Mouse (Mus musculus) liver, adult 2 months (tissue): Measurements from ENCODE around the gene Rpl18. TPM values are rescaled to one million over a fixed set of nuclear protein-coding genes. Genes with fewer than 3 reads are reported as not detected.
A peak's percentile ranks its signal among the peaks of the same experiment; 100 is the strongest.

ENCODE experiments used
- DNase-seq: peaks from one replicate; pipeline ENCODE4 v3.0.0-alpha.2; 2011; ENCODE audit warnings: low read depth, low spot score; ENCODE audit errors: extremely low read depth
- H3K27ac ChIP-seq: fragments of 200-500 bp; replicated peaks from 2 replicates; pipeline ENCODE4 v1.5.1; 2012; ENCODE audit warnings: low read depth, mild to moderate bottlenecking, control low read depth, inconsistent platforms, low read length; ENCODE audit not compliant: insufficient read depth
- H3K27me3 ChIP-seq: fragments of 200-500 bp; 2 replicates; pipeline ENCODE4 v1.6.1; 2012; ENCODE audit warnings: mild to moderate bottlenecking, moderate library complexity, low read length, inconsistent platforms; ENCODE audit not compliant: control insufficient read depth, insufficient read depth
- H3K36me3 ChIP-seq: fragments of 200-500 bp; 2 replicates; pipeline ENCODE4 v1.6.1; 2012; ENCODE audit warnings: low read length, inconsistent platforms; ENCODE audit not compliant: control insufficient read depth, insufficient read depth
- H3K4me1 ChIP-seq: fragments of 200-500 bp; 2 replicates; pipeline ENCODE4 v1.6.1; 2011; ENCODE audit warnings: low read length; ENCODE audit not compliant: control insufficient read depth, insufficient read depth
- H3K4me3 ChIP-seq: fragments of 200-500 bp; 2 replicates; pipeline ENCODE4 v1.5.1; 2011; ENCODE audit warnings: low read depth, mild to moderate bottlenecking, control low read depth, low read length, moderate library complexity; ENCODE audit not compliant: insufficient read depth
- H3K79me2 ChIP-seq: fragments of 200-500 bp; 2 replicates; pipeline ENCODE4 v1.6.1; 2012; ENCODE audit warnings: inconsistent platforms, mild to moderate bottlenecking, low read length, moderate library complexity; ENCODE audit not compliant: control insufficient read depth, insufficient read depth
- H3K9ac ChIP-seq: fragments of 200-500 bp; 2 replicates; pipeline ENCODE4 v1.6.1; 2012; ENCODE audit warnings: low read depth, mild to moderate bottlenecking, control low read depth, inconsistent platforms, low read length
- CTCF ChIP-seq: fragments of 200-500 bp; IDR thresholded peaks from 2 replicates; pipeline ENCODE4 v1.5.1; 2011; ENCODE audit warnings: low read depth, low read length, control low read depth
- POLR2A ChIP-seq: fragments of 200-500 bp; IDR thresholded peaks from 2 replicates; pipeline ENCODE4 v1.6.1; 2011; ENCODE audit warnings: low read length, control low read depth; ENCODE audit not compliant: insufficient read depth; ENCODE audit errors: extremely low read depth
- WGBS: fragments of 180-500 bp; shearing (Covaris S2); methylation state at CpG from one replicate; pipeline ENCODE4 v1.1.7; 2018; 5-methylcytosine and 5-hydroxymethylcytosine counted together
- polyA plus RNA-seq: library from polyadenylated mRNA; depleted of rRNA; stranded (reverse); fragments of >200 nt; gene quantifications from 2 replicates; pipeline ENCODE4 v1.2.3, GENCODE M21; 2012
- total RNA-seq: library from RNA; depleted of rRNA; stranded (reverse); fragments of >200 nt; gene quantifications from 2 replicates; pipeline ENCODE4 v1.2.3, GENCODE M21; 2014

Gene Rpl18
- total and polyA plus RNA-seq, 2 experiments, result 366 to 436 TPM

DNA sequence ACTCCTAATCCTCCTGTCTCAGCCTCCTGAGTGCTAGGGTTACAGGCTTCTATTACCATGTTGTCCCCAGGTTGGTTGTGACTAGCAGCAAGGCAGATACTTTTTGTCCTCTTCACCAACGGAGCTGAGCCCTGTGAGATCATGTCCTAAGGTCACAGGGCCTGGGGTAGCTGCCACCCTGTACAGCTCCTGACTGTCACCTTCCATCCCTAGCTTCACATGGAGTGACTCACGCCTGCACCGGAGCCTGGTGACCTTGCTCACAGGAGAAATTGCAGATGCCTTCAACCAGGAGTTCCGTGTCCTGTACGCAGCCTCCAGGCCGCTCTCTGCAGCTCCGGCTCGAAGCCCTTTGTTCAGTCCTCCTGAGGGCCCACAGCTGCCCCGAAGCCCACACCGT, 11.2 kb downstream of the Rpl18 start:
- H3K9ac ChIP-seq, result no peak overlapping the region
- WGBS, result 89% methylated on average over 10 of the region's 10 CpGs
- no peaks in the 10 kb centered on the region for H3K36me3 ChIP-seq
- H3K27me3 ChIP-seq, result no peaks in the 10 kb centered on the region
- no peak for DNase-seq
- no peak for TF ChIP-seq CTCF
- TF ChIP-seq POLR2A, result no peak
- no peaks in the 10 kb centered on the region for H3K4me1 ChIP-seq
- no peak overlapping the region for H3K27ac ChIP-seq
- H3K4me3 ChIP-seq, result no peak overlapping the region
- H3K79me2 ChIP-seq, result no peaks in the 10 kb centered on the region

DNA sequence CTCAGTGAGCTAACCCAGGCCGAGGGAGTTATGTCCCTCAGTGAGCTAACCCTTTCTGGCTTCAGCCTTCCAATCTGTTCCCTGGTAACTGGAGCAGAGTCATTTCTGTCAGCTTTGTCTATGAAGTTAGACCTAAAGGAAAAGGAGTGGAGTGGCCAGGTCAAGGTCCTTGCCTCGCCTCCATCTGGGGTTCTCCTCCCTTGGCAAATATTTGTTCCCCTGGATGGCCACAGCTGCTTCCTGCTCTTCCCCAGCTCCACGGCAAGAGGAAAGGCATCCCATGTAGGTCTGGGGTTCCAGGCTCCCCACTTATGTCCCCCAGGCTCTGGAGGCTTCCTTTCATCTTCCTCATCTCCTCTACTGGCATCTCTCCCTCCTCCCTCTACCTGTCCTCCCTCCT, 12.4 kb downstream of the Rpl18 start:
- TF ChIP-seq POLR2A (no peak), CTCF (no peak)
- H3K27me3 ChIP-seq, result no peaks in the 10 kb centered on the region
- DNase-seq, result no peak
- no peaks in the 10 kb centered on the region for H3K79me2 ChIP-seq
- H3K4me1 ChIP-seq, result no peaks in the 10 kb centered on the region
- no peak overlapping the region for H3K4me3 ChIP-seq
- WGBS, result 25% methylated on average over 3 of the region's 3 CpGs
- no peak overlapping the region for H3K9ac ChIP-seq
- no peaks in the 10 kb centered on the region for H3K36me3 ChIP-seq
- H3K27ac ChIP-seq, result no peak overlapping the region

DNA sequence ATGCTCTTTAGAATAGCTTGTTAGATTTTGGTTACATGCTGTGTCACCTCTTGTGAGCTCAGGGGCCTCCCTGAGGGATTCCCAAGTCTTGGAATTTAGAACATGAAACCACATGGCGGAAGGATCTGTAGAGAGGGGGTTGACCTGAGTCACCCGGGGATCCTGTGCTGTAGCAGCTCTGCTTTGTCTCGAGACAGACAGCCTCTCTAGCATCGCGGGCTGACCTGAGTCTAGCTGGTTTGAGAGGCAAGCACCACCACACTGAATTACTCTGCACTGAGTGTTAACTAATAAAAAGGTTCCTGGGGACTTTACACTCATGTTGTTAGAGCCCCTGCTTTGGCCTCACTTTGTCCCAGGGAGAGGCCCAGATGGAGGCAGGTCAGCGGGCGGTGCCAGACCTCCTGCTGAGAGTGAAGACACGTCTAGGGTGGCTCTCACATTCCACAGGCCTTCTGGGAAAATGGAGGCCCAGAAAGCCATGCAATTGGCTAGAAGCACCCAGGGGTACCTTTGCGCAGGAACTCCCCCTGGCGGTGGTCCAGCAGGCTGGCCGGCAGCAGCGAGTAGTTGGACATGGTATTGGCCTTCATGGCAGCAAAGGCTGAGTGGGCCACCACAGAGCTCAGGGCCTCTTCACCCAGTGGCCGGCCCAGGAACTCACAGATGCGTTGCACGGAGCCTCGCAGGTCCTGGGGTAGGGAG, 15.6 kb downstream of the Rpl18 start:
- TF ChIP-seq POLR2A, result no peak
- TF ChIP-seq CTCF, result peak; percentile 48
- no peaks in the 10 kb centered on the region for H3K4me1 ChIP-seq
- 48% methylated on average over 16 of the region's 16 CpGs for WGBS
- H3K9ac ChIP-seq, result no peak overlapping the region
- no peak overlapping the region for H3K4me3 ChIP-seq
- DNase-seq, result no peak
- no peaks in the 10 kb centered on the region for H3K79me2 ChIP-seq
- no peaks in the 10 kb centered on the region for H3K36me3 ChIP-seq
- H3K27me3 ChIP-seq, result no peaks in the 10 kb centered on the region
- H3K27ac ChIP-seq, result no peak overlapping the region

DNA sequence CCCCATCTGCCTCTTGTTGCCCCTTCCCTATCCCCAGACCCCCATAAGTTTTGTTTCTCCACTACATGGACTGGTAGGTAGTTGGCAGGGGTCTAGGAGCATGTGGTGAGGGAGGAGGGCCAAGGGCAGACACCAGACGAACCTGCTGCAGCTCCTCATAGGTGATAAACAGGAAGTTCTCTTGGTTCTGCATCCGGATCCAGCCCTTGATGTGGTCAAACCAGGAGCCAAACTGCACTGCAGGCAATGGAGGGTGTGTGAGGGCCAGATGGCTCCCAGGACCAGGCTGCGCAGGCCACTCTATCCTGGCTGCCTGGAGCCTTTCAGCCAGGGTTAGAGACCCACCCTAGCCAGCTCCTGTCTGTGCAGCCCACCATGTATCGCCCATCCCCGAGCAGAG, 18.2 kb downstream of the Rpl18 start:
- no peak for TF ChIP-seq CTCF
- TF ChIP-seq POLR2A, result no peak
- Histone ChIP-seq H3K4me3 (no peak overlapping the region), H3K9ac (no peak overlapping the region), H3K36me3 (no peaks in the 10 kb centered on the region), H3K27ac (no peak overlapping the region), H3K79me2 (no peaks in the 10 kb centered on the region), H3K27me3 (no peaks in the 10 kb centered on the region), H3K4me1 (no peaks in the 10 kb centered on the region)
- 88% methylated on average over 5 of the region's 5 CpGs for WGBS
- DNase-seq, result no peak

DNA sequence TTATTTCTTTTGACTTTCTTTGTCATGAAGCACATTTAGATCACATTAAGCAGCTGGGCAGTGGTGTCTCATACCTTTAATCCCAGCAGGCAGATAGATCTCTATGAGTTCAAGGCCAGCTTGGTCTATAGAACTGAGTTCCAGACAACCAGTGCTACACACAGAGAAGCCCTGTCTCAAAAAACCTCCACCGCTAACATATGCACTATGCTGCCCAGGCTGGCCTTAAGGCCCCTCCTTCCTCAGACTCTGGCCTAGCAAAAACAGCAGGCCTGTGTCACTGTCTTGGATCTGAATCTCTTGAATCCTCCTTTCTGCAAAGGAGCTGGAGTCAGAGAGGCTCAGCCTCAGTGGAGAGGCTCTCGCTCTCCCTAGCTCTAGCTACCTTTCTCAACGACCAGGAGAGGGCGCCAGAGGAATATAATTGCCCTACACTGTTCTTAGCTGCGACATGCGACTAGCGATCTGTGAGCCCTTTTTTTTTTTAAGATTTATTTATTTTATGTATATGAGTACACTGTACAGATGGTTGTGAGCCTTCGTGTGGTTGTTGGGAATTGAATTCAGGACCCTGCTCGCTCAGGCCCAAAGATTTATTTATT, 24.0 kb downstream of the Rpl18 start:
- peak; percentile 59 for DNase-seq
- no peaks in the 10 kb centered on the region for H3K27me3 ChIP-seq
- no peak overlapping the region for H3K4me3 ChIP-seq
- no peaks in the 10 kb centered on the region for H3K79me2 ChIP-seq
- WGBS, result 9% methylated on average over 9 of the region's 9 CpGs
- TF ChIP-seq CTCF (peak; percentile 78), POLR2A (no peak)
- H3K4me1 ChIP-seq, result no peaks in the 10 kb centered on the region
- no peaks in the 10 kb centered on the region for H3K36me3 ChIP-seq
- no peak overlapping the region for H3K27ac ChIP-seq
- no peak overlapping the region for H3K9ac ChIP-seq

DNA sequence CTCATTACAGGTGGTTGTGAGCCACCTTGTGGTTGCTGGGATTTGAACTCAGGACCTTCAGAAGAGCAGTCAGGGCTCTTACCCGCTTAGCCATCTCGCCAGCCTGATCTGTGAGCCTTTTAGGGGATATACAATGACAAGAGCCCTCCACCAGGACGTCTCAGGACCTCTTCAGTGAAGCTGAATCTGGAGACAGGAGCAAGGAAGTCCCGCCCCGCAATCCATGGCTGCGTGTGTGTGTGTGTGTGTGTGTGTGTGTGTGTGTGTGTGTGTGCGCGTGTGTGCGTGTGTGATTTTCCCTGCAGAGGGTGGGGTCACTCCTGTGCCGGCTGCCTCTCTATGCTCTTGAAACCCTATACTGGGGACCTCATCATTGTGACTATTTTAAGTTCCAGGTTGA, 24.6 kb downstream of the Rpl18 start:
- 69% methylated on average over 10 of the region's 10 CpGs for WGBS
- no peak overlapping the region for H3K27ac ChIP-seq

More for the DNA sequence above, 24.6 kb downstream of the Rpl18 start:
- no peaks in the 10 kb centered on the region for H3K36me3 ChIP-seq
- TF ChIP-seq CTCF, result no peak
- TF ChIP-seq POLR2A, result no peak
- no peak for DNase-seq
- H3K9ac ChIP-seq, result no peak overlapping the region
- H3K27me3 ChIP-seq, result no peaks in the 10 kb centered on the region
- no peak overlapping the region for H3K4me3 ChIP-seq
- H3K79me2 ChIP-seq, result no peaks in the 10 kb centered on the region
- H3K4me1 ChIP-seq, result no peaks in the 10 kb centered on the region
